Mouse (Mus musculus): ENCODE data around the gene Megf9.

Gene Megf9

GRCm38 (mm10) chr4:70521506-70522292, 13.1 kb downstream of the Megf9 start:
- DNase-seq, result no peak

- DNase-seq, result no peak
Measured at GRCm38 (mm10) chr4:70517646-70518045, 17.1 kb downstream of the Megf9 start.

GRCm38 (mm10) chr4:70516289-70516688, 18.5 kb downstream of the Megf9 start:
- DNase-seq, result no peak

GRCm38 (mm10) chr4:70515514-70515913, 19.3 kb downstream of the Megf9 start:
- no peak for DNase-seq

GRCm38 (mm10) chr4:70509987-70510386, 24.8 kb downstream of the Megf9 start:
- no peak for DNase-seq

- DNase-seq, result no peak
Measured at GRCm38 (mm10) chr4:70509565-70509964, 25.2 kb downstream of the Megf9 start.

GRCm38 (mm10) chr4:70508207-70508606, 26.6 kb downstream of the Megf9 start:
- DNase-seq, result no peak

GRCm38 (mm10) chr4:70505951-70506350, 28.8 kb downstream of the Megf9 start:
- DNase-seq, result no peak

GRCm38 (mm10) chr4:70503827-70504226, 31.0 kb downstream of the Megf9 start:
- no peak for DNase-seq

- peak; percentile 6 for DNase-seq
Measured at GRCm38 (mm10) chr4:70499285-70499684, 35.5 kb downstream of the Megf9 start.

- no peak for DNase-seq
Measured at GRCm38 (mm10) chr4:70496978-70497377, 37.8 kb downstream of the Megf9 start.

- no peak for DNase-seq
Measured at GRCm38 (mm10) chr4:70489792-70490191, 45.0 kb downstream of the Megf9 start.

- no peak for DNase-seq
Measured at GRCm38 (mm10) chr4:70488415-70488814, 46.4 kb downstream of the Megf9 start.

- DNase-seq, result no peak
Measured at GRCm38 (mm10) chr4:70484134-70484533, 50.7 kb downstream of the Megf9 start.

GRCm38 (mm10) chr4:70481931-70482330, 52.9 kb downstream of the Megf9 start:
- DNase-seq, result no peak

GRCm38 (mm10) chr4:70471398-70471797, 63.4 kb downstream of the Megf9 start:
- DNase-seq, result no peak

- no peak for DNase-seq
Measured at GRCm38 (mm10) chr4:70465921-70466689, 68.7 kb downstream of the Megf9 start.

GRCm38 (mm10) chr4:70463302-70463701, 71.5 kb downstream of the Megf9 start:
- no peak for DNase-seq

- DNase-seq, result no peak
Measured at GRCm38 (mm10) chr4:70461416-70461815, 73.4 kb downstream of the Megf9 start.

- DNase-seq, result no peak
Measured at GRCm38 (mm10) chr4:70452161-70452560, 82.6 kb downstream of the Megf9 start.

GRCm38 (mm10) chr4:70451750-70452149, 83.0 kb downstream of the Megf9 start:
- DNase-seq, result peak; percentile 30

GRCm38 (mm10) chr4:70449668-70450067, 85.1 kb downstream of the Megf9 start:
- no peak for DNase-seq

- DNase-seq, result no peak
Measured at GRCm38 (mm10) chr4:70446774-70447173, 88.0 kb downstream of the Megf9 start.

GRCm38 (mm10) chr4:70420202-70420601, 114.6 kb downstream of the Megf9 start:
- DNase-seq, result no peak

Measured in right cerebral cortex, postnatal 14 days (tissue).